Mouse (Mus musculus): ENCODE measurements at regions not wholly inside any gene's neighbourhood (a gene's known extent, or its start where the extent isn't known, plus 50 kb on each side); places are given as distances from the start of the nearest gene placed in this dataset.

GRCm38 (mm10) chr3:39840946-39841345, 690.1 kb upstream of the Intu start:
- Histone ChIP-seq H3K9ac (ENCODE audit: insufficient read depth, low read depth) (no peak overlapping the region), H3K27ac (ENCODE audit: insufficient read depth, low read depth) (no peak overlapping the region), H3K4me2 (ENCODE audit: insufficient read depth, low read depth, poor library complexity, severe bottlenecking) (no peak overlapping the region), H3K9me3 (replicated peaks; ENCODE audit: low read length) (no peaks in the 10 kb centered on the region), H3K79me2 (replicated peaks; ENCODE audit: control insufficient read depth, extremely low read depth, insufficient read depth, poor library complexity, severe bottlenecking) (no peaks in the 10 kb centered on the region), H3K27me3 (replicated peaks) (no peaks in the 10 kb centered on the region), H3K36me3 (replicated peaks in 1 of 2; ENCODE audit: control insufficient read depth in 1 of 2, insufficient read depth in 1 of 2, low read length in 1 of 2) (no peaks in the 10 kb centered on the region), H3K4me1 (ENCODE audit: control insufficient read depth in 1 of 2, insufficient read depth in 2 of 2) (no peaks in the 10 kb centered on the region), H3K4me3 (replicated peaks in 1 of 3; ENCODE audit: low read depth in 2 of 3, low read length in 2 of 3, poor library complexity in 1 of 3) (no peak overlapping the region)
- no peak for DNase-seq (ENCODE audit: extremely low read depth)
- dilution Hi-C loops (cut with MboI; ENCODE audit: extremely low pct_ligation_motif_present, extremely low pct_unique_long_range_greater_than_20kb, low sequenced_read_pairs) = no loop called here
- in situ Hi-C loops (cut with MboI; ENCODE audit: low pct_ligation_motif_present, low pct_unique_long_range_greater_than_20kb, low sequenced_read_pairs) = loop anchor here (25.0 kb wide), 1 partner anchor 546 kb away; no protein-coding TSS in a partner anchor
- no peak for TF ChIP-seq PAX5 (IDR thresholded peaks at IDR 0.05; ENCODE audit: low read length)
- TF ChIP-seq SMC3 (IDR thresholded peaks at IDR 0.05; ENCODE audit: low read depth, low read length) = no peak
- no peak for TF ChIP-seq NRF1 (IDR thresholded peaks at IDR 0.05; ENCODE audit: low read depth, low read length)

GRCm38 (mm10) chr3:39845123-39845522, 686.0 kb upstream of the Intu start:
- Histone ChIP-seq H3K79me2 (replicated peaks; ENCODE audit: control insufficient read depth, extremely low read depth, insufficient read depth, poor library complexity, severe bottlenecking) (no peaks in the 10 kb centered on the region), H3K4me3 (replicated peaks in 1 of 3; ENCODE audit: low read depth in 2 of 3, low read length in 2 of 3, poor library complexity in 1 of 3) (no peak overlapping the region), H3K4me2 (ENCODE audit: insufficient read depth, low read depth, poor library complexity, severe bottlenecking) (no peak overlapping the region), H3K4me1 (ENCODE audit: control insufficient read depth in 1 of 2, insufficient read depth in 2 of 2) (peaks cover 7 to 16% of the 10 kb centered on the region in 2 experiments; a peak in 3 of 4 replicates), H3K36me3 (replicated peaks in 1 of 2; ENCODE audit: control insufficient read depth in 1 of 2, insufficient read depth in 1 of 2, low read length in 1 of 2) (no peaks in the 10 kb centered on the region), H3K27ac (ENCODE audit: insufficient read depth, low read depth) (no peak overlapping the region), H3K27me3 (replicated peaks) (no peaks in the 10 kb centered on the region), H3K9ac (ENCODE audit: insufficient read depth, low read depth) (no peak overlapping the region), H3K9me3 (replicated peaks; ENCODE audit: low read length) (no peaks in the 10 kb centered on the region)
- in situ Hi-C loops (cut with MboI; ENCODE audit: low pct_ligation_motif_present, low pct_unique_long_range_greater_than_20kb, low sequenced_read_pairs) (loop anchor here (25.0 kb wide), 1 partner anchor 542 kb away; no protein-coding TSS in a partner anchor), dilution Hi-C loops (cut with MboI; ENCODE audit: extremely low pct_ligation_motif_present, extremely low pct_unique_long_range_greater_than_20kb, low sequenced_read_pairs) (no loop called here)
- TF ChIP-seq POLR2AphosphoS2 (IDR thresholded peaks at IDR 0.05; ENCODE audit: low read depth, low read length) (no peak), E2F4 (IDR thresholded peaks at IDR 0.05; ENCODE audit: insufficient replicate concordance, low read depth, low read length) (no peak), JUN (IDR thresholded peaks at IDR 0.05; ENCODE audit: insufficient read depth, low read depth, low read length) (no peak), UBTF (IDR thresholded peaks at IDR 0.05; ENCODE audit: low read depth, low read length) (no peak), NRF1 (IDR thresholded peaks at IDR 0.05; ENCODE audit: low read depth, low read length) (no peak), USF2 (conservative IDR thresholded peaks at IDR 0.05; ENCODE audit: low read depth, low read length) (no peak), ETS1 (conservative IDR thresholded peaks at IDR 0.05; ENCODE audit: low read depth, low read length) (no peak), PAX5 (IDR thresholded peaks at IDR 0.05; ENCODE audit: low read length) (no peak), POLR2A (IDR thresholded peaks at IDR 0.05; ENCODE audit: low read depth, low read length) (no peak), USF1 (IDR thresholded peaks at IDR 0.05; ENCODE audit: low read depth, low read length) (no peak), MYC (IDR thresholded peaks at IDR 0.05; ENCODE audit: low read depth, low read length) (no peak), MEF2A (IDR thresholded peaks at IDR 0.05; ENCODE audit: borderline replicate concordance, low read depth, low read length) (no peak), MAFK (IDR thresholded peaks at IDR 0.05; ENCODE audit: insufficient replicate concordance, low read length) (no peak), EP300 (IDR thresholded peaks at IDR 0.05; ENCODE audit: low read length) (no peak), JUND (conservative IDR thresholded peaks at IDR 0.05; ENCODE audit: low read depth, low read length) (no peak), NELFE (IDR thresholded peaks at IDR 0.05; ENCODE audit: low read depth, low read length) (no peak), ELF1 (IDR thresholded peaks at IDR 0.05; ENCODE audit: low read depth, low read length) (no peak), MAZ (IDR thresholded peaks at IDR 0.05; ENCODE audit: low read depth, low read length) (no peak), ZKSCAN1 (IDR thresholded peaks at IDR 0.05; ENCODE audit: borderline replicate concordance, low read depth, low read length) (no peak), CHD2 (IDR thresholded peaks at IDR 0.05; ENCODE audit: low read length) (no peak)
- no peak for DNase-seq (ENCODE audit: extremely low read depth)
